Mouse (Mus musculus) liver, postnatal 0 days (tissue): ENCODE measurements around the gene Tgfb3.

Experiments
- CTCF ChIP-seq: sonication (generic); IDR thresholded peaks from 2 replicates; pipeline ENCODE4 v1.5.1; 2016; ENCODE audit warnings: antibody characterized with exemption, low read depth
- EP300 ChIP-seq: IDR thresholded peaks from 2 replicates; pipeline ENCODE4 v1.6.1; 2016; ENCODE audit warnings: antibody characterized with exemption, low read depth, mild to moderate bottlenecking

- peak; percentile 93 for TF ChIP-seq CTCF
- no peak for TF ChIP-seq EP300
Measured at GRCm38 (mm10) chr12:86079202-86079667, 394 bp upstream of the Tgfb3 start.
